Mouse (Mus musculus): ENCODE measurements around the gene Gm3095. TPM values are rescaled to one million over a fixed set of nuclear protein-coding genes. Genes with fewer than 3 reads are reported as not detected.
"Not testable (repeated sequence)": the region's sequence is repeated elsewhere in the genome, so short reads cannot be mapped to it uniquely, and the experiment has no call there.

Gene Gm3095
- polyA plus RNA-seq (2021): not detected

DNA sequence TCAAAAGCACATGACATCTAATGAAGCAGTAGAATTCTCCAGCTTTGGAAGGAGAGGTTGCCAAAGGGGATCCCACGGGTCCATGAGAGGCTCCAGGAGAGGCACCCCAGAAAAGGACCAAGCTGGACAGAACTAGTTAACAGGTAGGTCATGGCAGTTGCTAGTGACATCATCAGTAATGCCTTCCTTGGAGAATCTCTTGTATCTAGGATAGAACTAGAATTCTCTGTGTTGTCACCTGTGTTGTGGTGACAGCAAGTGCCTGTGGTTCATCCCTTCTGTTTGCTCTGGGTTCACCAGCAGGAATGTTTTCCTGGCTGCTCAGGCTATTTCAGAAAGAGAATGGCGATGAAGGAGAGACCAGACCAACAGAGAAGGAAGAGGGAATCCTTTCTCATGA lies at the start of gene Gm3095:
Gm3095 (plus strand) TSS at position 301 of the 400 bp plus-strand sequence.
- ATAC-seq; POLR2A ChIA-PET; CTCF ChIA-PET; DNase-seq (ENCODE audit: low read depth, low spot score); H3K27me3 ChIP-seq; in situ Hi-C loops (cut with MboI; ENCODE audit: low pct_unique_long_range_greater_than_20kb): not testable (repeated sequence)

DNA sequence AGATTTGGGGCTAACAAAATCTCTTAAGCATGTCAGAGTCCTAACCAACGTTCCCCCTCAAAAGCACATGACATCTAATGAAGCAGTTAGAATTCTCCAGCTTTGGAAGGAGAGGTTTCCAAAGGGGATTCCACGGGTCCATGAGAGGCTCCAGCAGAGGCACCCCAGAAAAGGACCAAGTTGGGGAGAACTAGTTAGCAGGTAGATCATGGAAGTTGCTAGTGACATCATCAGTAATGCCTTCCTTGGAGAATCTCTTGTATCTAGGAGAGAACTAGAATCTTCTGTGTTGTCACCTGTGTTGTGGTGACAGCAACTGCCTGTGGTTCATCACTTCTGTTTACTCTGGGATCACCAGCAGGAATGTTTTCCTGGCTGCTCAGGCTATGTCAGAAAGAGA lies 31.9 kb upstream of the Gm3095 start, which contains the start of gene Gm3029:
Gm3029 (plus strand) TSS at position 301 of the 400 bp plus-strand sequence.
- DNase-seq (ENCODE audit: low read depth, low spot score); in situ Hi-C loops (cut with MboI; ENCODE audit: low pct_unique_long_range_greater_than_20kb); POLR2A ChIA-PET; ATAC-seq; H3K27me3 ChIP-seq; CTCF ChIA-PET: not testable (repeated sequence)

DNA sequence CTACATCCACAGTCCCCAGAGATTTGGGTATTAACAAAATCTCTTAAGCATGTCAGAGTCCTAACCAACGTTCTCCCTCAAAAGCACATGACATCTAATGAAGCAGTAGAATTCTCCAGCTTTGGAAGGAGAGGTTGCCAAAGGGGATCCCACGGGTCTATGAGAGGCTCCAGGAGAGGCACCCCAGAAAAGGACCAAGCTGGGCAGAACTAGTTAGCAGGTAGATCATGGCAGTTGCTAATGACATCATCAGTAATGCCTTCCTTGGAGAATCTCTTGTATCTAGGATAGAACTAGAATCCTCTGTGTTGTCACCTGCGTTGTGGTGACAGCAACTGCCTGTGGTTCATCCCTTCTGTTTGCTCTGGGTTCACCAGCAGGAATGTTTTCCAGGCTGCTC lies 34.7 kb downstream of the Gm3095 start, which contains the start of gene Gm3099:
Gm3099 (plus strand) TSS at position 301 of the 400 bp plus-strand sequence.
- CTCF ChIA-PET; ATAC-seq; in situ Hi-C loops (cut with MboI; ENCODE audit: low pct_unique_long_range_greater_than_20kb); DNase-seq (ENCODE audit: low read depth, low spot score); H3K27me3 ChIP-seq; POLR2A ChIA-PET: not testable (repeated sequence)

Other genes with a start within 250 kb of the Gm3095 start
- not detected for gene Gm3002, start 153.5 kb upstream of the Gm3095 start, polyA plus RNA-seq (2021)
- gene Gm3033, start 117.3 kb upstream of the Gm3095 start, polyA plus RNA-seq (2021): not detected
- not detected for gene Gm2916, start 79.4 kb upstream of the Gm3095 start, polyA plus RNA-seq (2021)
- not detected for gene Gm3029, start 31.8 kb upstream of the Gm3095 start, polyA plus RNA-seq (2021)
- not detected for gene Gm3099, start 34.8 kb downstream of the Gm3095 start, polyA plus RNA-seq (2021)
- not detected for gene Gm5796, start 60.4 kb downstream of the Gm3095 start, polyA plus RNA-seq (2021)
- gene Gm3115, start 120.6 kb downstream of the Gm3095 start, polyA plus RNA-seq (2021): not detected
- gene Gm8108, start 147.0 kb downstream of the Gm3095 start, polyA plus RNA-seq (2021): not detected
- not detected for gene Gm3127, start 201.5 kb downstream of the Gm3095 start, polyA plus RNA-seq (2021)
- 0.05 TPM for gene Gm2974, start 219.0 kb downstream of the Gm3095 start, polyA plus RNA-seq (2021)